Mouse (Mus musculus): ENCODE measurements at regions not wholly inside any gene's neighbourhood (a gene's known extent, or its start where the extent isn't known, plus 50 kb on each side); places are given as distances from the start of the nearest gene placed in this dataset.

DNA sequence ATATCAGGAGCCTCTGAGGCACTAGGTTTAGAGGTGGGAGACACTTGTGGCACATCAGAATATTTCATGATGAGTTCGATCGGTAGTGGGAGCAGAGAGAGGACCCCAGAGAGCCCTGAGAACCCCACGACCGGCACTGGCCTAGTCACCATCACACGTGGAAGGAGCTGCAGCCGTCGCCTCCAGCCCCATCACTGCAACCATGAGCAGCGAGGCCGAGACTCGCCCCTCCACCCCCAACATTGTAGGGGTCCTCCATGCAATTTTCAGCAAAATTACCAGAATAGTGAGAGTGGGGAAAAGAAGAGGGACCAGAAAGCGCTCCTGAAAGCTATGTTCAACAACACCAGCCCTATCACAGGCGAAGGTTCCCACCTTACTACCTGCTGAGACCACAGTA is 297.0 kb downstream of the Edem1 start:
- TF ChIP-seq CTCF (IDR thresholded peaks at IDR 0.05; ENCODE audit: low read depth) = no peak
- no peaks in the 10 kb centered on the region for H3K27me3 ChIP-seq (replicated peaks; ENCODE audit: control insufficient read depth, insufficient read depth, low read length)
- no peaks in the 10 kb centered on the region for H3K4me1 ChIP-seq (replicated peaks; ENCODE audit: control insufficient read depth, insufficient read depth, low read length)
- no peak overlapping the region for H3K4me2 ChIP-seq (replicated peaks; ENCODE audit: low read depth)
- no peak for ATAC-seq
- no peaks in the 10 kb centered on the region for H3K36me3 ChIP-seq (ENCODE audit: control insufficient read depth, insufficient read depth)
- 96% methylated on average over 12 of the region's 12 CpGs for WGBS
- no peak overlapping the region for H3K9ac ChIP-seq (ENCODE audit: low read depth, low read length)
- no peak overlapping the region for H3K4me3 ChIP-seq (ENCODE audit: low read depth, low read length)
- no peak overlapping the region for H3K27ac ChIP-seq (ENCODE audit: low read depth, low read length)
- no peaks in the 10 kb centered on the region for H3K9me3 ChIP-seq (ENCODE audit: control insufficient read depth)

DNA sequence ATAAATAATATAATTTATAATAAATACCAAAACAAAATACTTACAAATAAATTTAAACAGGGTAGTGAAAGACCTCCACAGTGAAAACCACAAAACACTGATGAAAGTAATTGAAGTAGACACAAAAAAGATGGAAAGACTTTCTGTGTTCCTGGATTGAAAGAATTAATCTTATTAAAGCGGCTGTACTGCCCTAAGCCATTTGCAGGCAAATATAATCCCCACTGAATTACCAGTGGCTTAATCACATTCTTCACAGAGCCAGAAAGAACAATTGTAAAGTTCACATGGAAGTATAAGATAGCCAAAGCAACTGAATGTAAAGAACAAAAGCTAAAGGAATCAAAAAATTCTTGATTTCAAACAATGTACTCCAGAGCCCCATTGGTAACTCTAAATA is 298.8 kb downstream of the Edem1 start:
- Histone ChIP-seq H3K27me3 (replicated peaks; ENCODE audit: control insufficient read depth, insufficient read depth, low read length) (no peaks in the 10 kb centered on the region), H3K4me1 (replicated peaks; ENCODE audit: control insufficient read depth, insufficient read depth, low read length) (no peaks in the 10 kb centered on the region), H3K9me3 (ENCODE audit: control insufficient read depth) (no peaks in the 10 kb centered on the region), H3K36me3 (ENCODE audit: control insufficient read depth, insufficient read depth) (no peaks in the 10 kb centered on the region), H3K27ac (ENCODE audit: low read depth, low read length) (no peak overlapping the region), H3K4me3 (ENCODE audit: low read depth, low read length) (no peak overlapping the region), H3K4me2 (replicated peaks; ENCODE audit: low read depth) (no peak overlapping the region), H3K9ac (ENCODE audit: low read depth, low read length) (no peak overlapping the region)
- TF ChIP-seq CTCF (IDR thresholded peaks at IDR 0.05; ENCODE audit: low read depth) = no peak
- ATAC-seq = no peak
- WGBS = 88% methylated on average over 1 of the region's 1 CpGs

DNA sequence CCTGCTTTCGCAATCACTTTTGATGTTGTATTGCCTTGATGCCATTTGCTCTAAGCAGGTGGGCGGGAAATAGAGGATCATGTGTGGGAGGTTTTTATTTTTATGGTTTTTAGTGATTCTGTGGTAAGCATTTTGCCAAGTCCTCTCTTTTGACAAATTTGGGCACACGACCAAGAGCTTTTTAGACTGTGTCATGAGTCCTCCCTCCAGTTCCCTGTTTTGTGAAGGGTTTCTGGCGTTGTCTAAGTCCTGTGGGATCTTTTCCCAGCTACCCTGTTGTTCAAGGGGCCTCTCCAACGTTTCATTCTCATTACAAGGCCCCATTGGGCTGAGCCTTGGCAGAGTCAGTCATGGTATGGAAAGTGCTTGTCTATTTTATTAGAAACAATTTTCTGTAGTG is 317.7 kb downstream of the Edem1 start:
- WGBS = 72% methylated on average over 5 of the region's 5 CpGs
- H3K4me3 ChIP-seq (ENCODE audit: low read depth, low read length) = no peak overlapping the region

DNA sequence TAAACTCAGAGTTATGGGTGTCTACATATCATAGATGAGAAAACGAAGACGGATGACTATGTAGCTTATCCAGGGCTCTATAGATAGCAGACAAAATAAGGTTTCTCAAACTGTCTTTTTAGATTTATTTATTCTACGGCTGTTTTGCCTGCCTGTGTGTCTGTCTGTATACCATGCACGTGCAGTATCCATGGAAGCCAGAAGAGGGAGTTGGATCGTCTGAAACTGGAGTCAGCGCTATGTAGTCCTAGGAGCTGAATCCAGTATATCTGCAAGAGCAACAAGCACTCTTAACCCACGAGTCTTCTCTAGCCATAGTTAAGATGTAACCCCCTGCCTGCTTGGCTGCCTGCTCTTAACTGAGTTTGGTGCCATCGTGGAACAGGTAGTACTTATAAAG is 320.6 kb downstream of the Edem1 start:
- no peak overlapping the region for H3K9ac ChIP-seq (ENCODE audit: low read depth, low read length)
- H3K4me1 ChIP-seq (replicated peaks; ENCODE audit: control insufficient read depth, insufficient read depth, low read length) = no peaks in the 10 kb centered on the region
- H3K4me3 ChIP-seq (ENCODE audit: low read depth, low read length) = no peak overlapping the region
- no peaks in the 10 kb centered on the region for H3K9me3 ChIP-seq (ENCODE audit: control insufficient read depth)
- no peaks in the 10 kb centered on the region for H3K27me3 ChIP-seq (replicated peaks; ENCODE audit: control insufficient read depth, insufficient read depth, low read length)
- ATAC-seq = no peak
- TF ChIP-seq CTCF (IDR thresholded peaks at IDR 0.05; ENCODE audit: low read depth) = peak; percentile 20; the same call in 1 of the 2 replicates
- H3K36me3 ChIP-seq (ENCODE audit: control insufficient read depth, insufficient read depth) = no peaks in the 10 kb centered on the region
- 81% methylated on average over 8 of the region's 8 CpGs for WGBS
- H3K27ac ChIP-seq (ENCODE audit: low read depth, low read length) = no peak overlapping the region
- H3K4me2 ChIP-seq (replicated peaks; ENCODE audit: low read depth) = no peak overlapping the region

More for the DNA sequence above, 317.7 kb downstream of the Edem1 start:
- no peak overlapping the region for H3K4me2 ChIP-seq (replicated peaks; ENCODE audit: low read depth)
- H3K9ac ChIP-seq (ENCODE audit: low read depth, low read length) = no peak overlapping the region
- H3K36me3 ChIP-seq (ENCODE audit: control insufficient read depth, insufficient read depth) = no peaks in the 10 kb centered on the region
- no peaks in the 10 kb centered on the region for H3K27me3 ChIP-seq (replicated peaks; ENCODE audit: control insufficient read depth, insufficient read depth, low read length)
- TF ChIP-seq CTCF (IDR thresholded peaks at IDR 0.05; ENCODE audit: low read depth) = no peak
- no peaks in the 10 kb centered on the region for H3K4me1 ChIP-seq (replicated peaks; ENCODE audit: control insufficient read depth, insufficient read depth, low read length)
- ATAC-seq = no peak
- H3K27ac ChIP-seq (ENCODE audit: low read depth, low read length) = no peak overlapping the region
- no peaks in the 10 kb centered on the region for H3K9me3 ChIP-seq (ENCODE audit: control insufficient read depth)

DNA sequence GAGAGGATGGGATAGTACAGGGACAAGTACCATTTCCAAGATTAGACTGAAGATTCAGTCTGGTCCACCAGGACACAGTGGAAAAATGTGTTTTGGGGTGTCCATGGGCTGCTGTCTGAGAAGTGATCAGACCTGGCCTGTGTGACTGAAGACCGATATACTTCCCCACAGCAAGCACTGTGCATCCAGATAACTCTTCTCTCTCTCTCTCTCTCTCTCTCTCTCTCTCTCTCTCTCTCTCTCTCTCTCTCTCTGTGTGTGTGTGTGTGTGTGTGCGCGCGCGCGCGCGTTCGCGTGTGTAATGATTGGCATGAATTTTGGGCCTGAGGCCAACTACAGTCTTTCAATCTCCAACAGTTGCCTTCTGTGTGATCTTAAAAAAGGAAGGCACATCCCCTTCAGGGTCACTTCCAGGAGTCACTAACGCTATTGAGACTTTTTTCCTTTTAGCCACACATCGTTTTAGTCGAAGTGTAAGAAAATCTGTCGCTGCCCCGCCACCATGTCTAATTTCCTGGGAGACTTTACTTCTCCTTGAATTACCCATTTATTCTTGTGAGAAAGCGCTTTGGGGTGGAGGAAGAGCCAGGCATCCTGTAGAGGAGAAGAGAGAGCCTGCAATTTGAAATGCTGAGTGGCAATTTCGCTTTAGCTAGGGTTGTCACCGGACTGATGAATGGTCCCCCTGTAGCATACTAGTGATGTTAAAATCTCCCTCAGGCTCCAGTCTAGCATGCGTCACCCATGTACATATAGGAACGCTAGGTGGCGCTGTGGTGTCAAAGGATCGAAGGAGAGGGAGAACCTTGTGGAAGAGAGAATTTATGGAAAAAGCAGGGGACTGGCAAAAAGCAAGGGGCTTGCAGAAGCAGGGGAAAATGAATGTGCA is 321.8 kb downstream of the Edem1 start:
- H3K27me3 ChIP-seq (replicated peaks; ENCODE audit: control insufficient read depth, insufficient read depth, low read length) = no peaks in the 10 kb centered on the region
- WGBS = 61% methylated on average over 22 of the region's 22 CpGs
- ATAC-seq = no peak

DNA sequence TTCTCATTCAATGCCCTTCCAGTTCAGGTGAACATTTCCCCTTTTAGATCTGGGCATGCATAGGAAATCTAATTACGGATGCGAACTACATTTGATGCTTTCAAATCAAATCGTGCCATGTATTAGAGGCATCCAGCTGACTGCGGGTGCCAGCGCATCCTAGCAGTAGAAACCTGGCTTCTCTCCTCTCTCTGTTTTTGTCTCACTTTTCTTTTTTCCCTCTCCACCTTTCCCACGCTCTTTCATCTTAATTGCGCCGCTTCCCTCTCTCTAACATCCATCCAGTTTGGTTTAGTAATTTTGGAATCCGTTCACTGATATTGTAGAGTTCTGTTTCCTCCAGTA is 322.4 kb downstream of the Edem1 start:
- no peaks in the 10 kb centered on the region for H3K4me1 ChIP-seq (replicated peaks; ENCODE audit: control insufficient read depth, insufficient read depth, low read length)
- 89% methylated on average over 9 of the region's 9 CpGs for WGBS
- H3K4me3 ChIP-seq (ENCODE audit: low read depth, low read length) = no peak overlapping the region
- no peak for ATAC-seq
- no peaks in the 10 kb centered on the region for H3K9me3 ChIP-seq (ENCODE audit: control insufficient read depth)
- no peaks in the 10 kb centered on the region for H3K27me3 ChIP-seq (replicated peaks; ENCODE audit: control insufficient read depth, insufficient read depth, low read length)
- no peak overlapping the region for H3K9ac ChIP-seq (ENCODE audit: low read depth, low read length)
- no peaks in the 10 kb centered on the region for H3K36me3 ChIP-seq (ENCODE audit: control insufficient read depth, insufficient read depth)
- no peak for TF ChIP-seq CTCF (IDR thresholded peaks at IDR 0.05; ENCODE audit: low read depth)
- H3K27ac ChIP-seq (ENCODE audit: low read depth, low read length) = no peak overlapping the region
- H3K4me2 ChIP-seq (replicated peaks; ENCODE audit: low read depth) = no peak overlapping the region

More for the DNA sequence above, 321.8 kb downstream of the Edem1 start:
- Histone ChIP-seq H3K4me1 (replicated peaks; ENCODE audit: control insufficient read depth, insufficient read depth, low read length) (no peaks in the 10 kb centered on the region), H3K4me3 (ENCODE audit: low read depth, low read length) (no peak overlapping the region), H3K9ac (ENCODE audit: low read depth, low read length) (no peak overlapping the region), H3K27ac (ENCODE audit: low read depth, low read length) (no peak overlapping the region), H3K36me3 (ENCODE audit: control insufficient read depth, insufficient read depth) (no peaks in the 10 kb centered on the region), H3K9me3 (ENCODE audit: control insufficient read depth) (no peaks in the 10 kb centered on the region), H3K4me2 (replicated peaks; ENCODE audit: low read depth) (no peak overlapping the region)
- TF ChIP-seq CTCF (IDR thresholded peaks at IDR 0.05; ENCODE audit: low read depth) = peak; percentile 88
